Mouse (Mus musculus): ENCODE data around the gene Enpp4.

- TF ChIP-seq TAL1 (conservative IDR thresholded peaks at IDR 0.05; ENCODE audit: low read depth, low read length), result no peak
- TF ChIP-seq CTCF (IDR thresholded peaks at IDR 0.05; ENCODE audit: low read depth, low read length), result no peak
- TF ChIP-seq GATA1 (IDR thresholded peaks at IDR 0.05; ENCODE audit: borderline replicate concordance, low read length), result no peak
- no peak for TF ChIP-seq GATA2 (IDR thresholded peaks at IDR 0.05; ENCODE audit: borderline replicate concordance, low read depth, low read length)
- TF ChIP-seq POLR2AphosphoS5 (IDR thresholded peaks at IDR 0.05; ENCODE audit: insufficient replicate concordance, low read depth, low read length), result no peak
Measured at GRCm38 (mm10) chr17:44145806-44146205, 40.2 kb upstream of the Enpp4 start.

Data from G1E (cell line).